Mouse (Mus musculus) liver, adult (tissue): Measurements from ENCODE around the gene Tmem18.

Experiments
- GATA4 ChIP-seq: IDR thresholded peaks from 2 replicates; pipeline ENCODE4 v1.6.1; 2014; ENCODE audit warnings: mild to moderate bottlenecking, low read length; ENCODE audit not compliant: insufficient replicate concordance

Gene Tmem18

DNA sequence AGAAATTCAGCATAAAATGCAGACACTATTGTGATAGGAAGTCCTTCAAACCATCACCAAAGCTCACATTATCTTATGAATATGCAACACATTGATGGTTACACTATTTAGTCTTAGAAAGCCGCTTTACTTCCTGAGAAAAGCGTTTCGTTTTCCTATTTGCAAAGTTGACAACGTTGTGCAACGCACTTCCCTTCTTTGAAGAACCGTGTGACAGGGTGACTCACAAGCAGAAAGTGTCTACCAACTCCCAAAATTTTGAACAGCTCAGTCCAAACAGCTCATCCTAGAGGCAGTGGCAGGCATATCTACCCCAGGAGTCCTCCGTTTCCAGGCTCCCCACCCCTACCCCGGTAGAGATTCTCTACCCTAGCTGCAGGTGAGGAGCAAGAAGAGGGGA, 22.5 kb downstream of the Tmem18 start:
- TF ChIP-seq GATA4, result no peak

DNA sequence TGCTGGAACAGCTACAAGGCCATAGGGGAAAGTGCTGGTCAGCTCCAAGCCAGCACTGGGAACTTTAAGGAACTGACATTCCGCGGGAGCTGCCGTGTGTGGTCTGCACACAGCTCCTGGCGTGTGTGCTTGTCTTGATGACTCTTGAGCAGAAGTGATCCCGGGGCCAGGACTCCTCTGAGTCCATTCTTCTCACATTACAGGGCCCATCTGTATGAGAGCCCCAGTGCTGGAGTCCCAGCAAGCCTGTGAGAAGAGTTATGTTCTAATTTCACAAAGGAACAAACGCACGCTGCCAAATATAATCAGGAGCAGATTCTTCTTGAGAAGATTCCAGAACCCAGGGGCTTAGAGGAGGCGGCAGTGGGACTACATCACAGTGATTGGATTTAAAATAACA, 34.2 kb downstream of the Tmem18 start:
- no peak for TF ChIP-seq GATA4

DNA sequence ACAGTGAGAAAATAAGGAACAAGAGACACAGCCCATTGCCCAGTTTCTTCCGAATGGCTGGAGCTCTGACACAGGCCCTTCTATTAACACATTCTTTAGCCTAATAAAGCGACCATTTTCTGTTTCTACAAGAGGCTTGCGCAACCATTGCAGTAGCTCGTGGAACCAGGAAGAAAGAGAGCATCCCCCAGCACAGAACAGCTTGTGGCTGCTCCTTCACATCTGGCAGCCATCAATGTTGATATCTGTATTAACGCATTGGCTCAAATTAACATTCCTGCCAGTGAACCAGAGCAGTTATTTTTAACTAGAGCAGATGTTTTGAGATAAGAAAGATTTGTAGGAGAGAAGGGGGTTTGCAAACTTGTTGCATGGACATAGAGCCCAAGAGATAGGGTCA, 44.2 kb downstream of the Tmem18 start:
- TF ChIP-seq GATA4, result no peak

DNA sequence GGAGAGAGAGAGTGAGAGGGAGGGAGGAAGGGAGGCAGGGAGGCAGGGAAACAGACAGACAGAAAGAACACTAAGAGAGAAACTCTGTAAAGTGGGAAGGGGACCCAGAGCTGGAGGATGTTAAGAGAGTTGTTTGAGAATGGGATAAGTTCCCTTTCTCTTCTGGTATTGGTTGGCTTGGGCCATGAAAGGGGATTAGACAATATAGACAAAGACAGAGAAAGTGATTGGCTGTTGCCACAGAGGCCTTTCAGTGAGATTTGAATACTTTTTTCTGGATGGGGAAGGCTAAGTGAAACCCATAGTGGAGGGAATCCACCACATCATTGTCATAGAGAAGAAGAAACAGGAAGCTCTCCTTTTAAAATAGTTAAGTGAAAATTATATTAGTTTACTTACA, 50.3 kb downstream of the Tmem18 start:
- TF ChIP-seq GATA4, result no peak
